Mouse (Mus musculus): ENCODE measurements around the gene Tln2.

The Tln2 gene

GRCm38 (mm10) chr9:67208420-67208819 lies 351.1 kb downstream of the Tln2 start:
- no peak for DNase-seq (ENCODE audit: low spot score)

- DNase-seq (ENCODE audit: low spot score), result no peak
Measured at GRCm38 (mm10) chr9:67205175-67205574, 354.3 kb downstream of the Tln2 start.

- DNase-seq (ENCODE audit: low spot score), result no peak
Measured at GRCm38 (mm10) chr9:67196609-67197008, 362.9 kb downstream of the Tln2 start.

- DNase-seq (ENCODE audit: low spot score), result no peak
Measured at GRCm38 (mm10) chr9:67195306-67195705, 364.2 kb downstream of the Tln2 start.

- no peak for DNase-seq (ENCODE audit: low spot score)
Measured at GRCm38 (mm10) chr9:67191488-67192331, 367.8 kb downstream of the Tln2 start.

- DNase-seq (ENCODE audit: low spot score), result no peak
Measured at GRCm38 (mm10) chr9:67187686-67188085, 371.8 kb downstream of the Tln2 start.

GRCm38 (mm10) chr9:67187182-67187581 lies 372.3 kb downstream of the Tln2 start:
- no peak for DNase-seq (ENCODE audit: low spot score)

GRCm38 (mm10) chr9:67184556-67184955 lies 374.9 kb downstream of the Tln2 start:
- DNase-seq (ENCODE audit: low spot score), result no peak

GRCm38 (mm10) chr9:67183520-67183919 lies 376.0 kb downstream of the Tln2 start:
- DNase-seq (ENCODE audit: low spot score), result no peak

GRCm38 (mm10) chr9:67182006-67182405 lies 377.5 kb downstream of the Tln2 start:
- DNase-seq (ENCODE audit: low spot score), result no peak

GRCm38 (mm10) chr9:67178709-67179108 lies 380.8 kb downstream of the Tln2 start:
- DNase-seq (ENCODE audit: low spot score), result no peak

- no peak for DNase-seq (ENCODE audit: low spot score)
Measured at GRCm38 (mm10) chr9:67178203-67178602, 381.3 kb downstream of the Tln2 start.

GRCm38 (mm10) chr9:67176073-67176472 lies 383.4 kb downstream of the Tln2 start:
- DNase-seq (ENCODE audit: low spot score), result no peak

GRCm38 (mm10) chr9:67173816-67174215 lies 385.7 kb downstream of the Tln2 start:
- DNase-seq (ENCODE audit: low spot score), result no peak

GRCm38 (mm10) chr9:67173154-67173553 lies 386.3 kb downstream of the Tln2 start:
- DNase-seq (ENCODE audit: low spot score), result no peak

GRCm38 (mm10) chr9:67171409-67171808 lies 388.1 kb downstream of the Tln2 start:
- no peak for DNase-seq (ENCODE audit: low spot score)

- DNase-seq (ENCODE audit: low spot score), result no peak
Measured at GRCm38 (mm10) chr9:67170759-67171158, 388.7 kb downstream of the Tln2 start.

GRCm38 (mm10) chr9:67170047-67170446 lies 389.5 kb downstream of the Tln2 start:
- DNase-seq (ENCODE audit: low spot score), result no peak

Data from testis, postnatal 10 days (tissue).